14 mouse cellular contexts compared by ENCODE assay signal in the genomic region with DNA sequence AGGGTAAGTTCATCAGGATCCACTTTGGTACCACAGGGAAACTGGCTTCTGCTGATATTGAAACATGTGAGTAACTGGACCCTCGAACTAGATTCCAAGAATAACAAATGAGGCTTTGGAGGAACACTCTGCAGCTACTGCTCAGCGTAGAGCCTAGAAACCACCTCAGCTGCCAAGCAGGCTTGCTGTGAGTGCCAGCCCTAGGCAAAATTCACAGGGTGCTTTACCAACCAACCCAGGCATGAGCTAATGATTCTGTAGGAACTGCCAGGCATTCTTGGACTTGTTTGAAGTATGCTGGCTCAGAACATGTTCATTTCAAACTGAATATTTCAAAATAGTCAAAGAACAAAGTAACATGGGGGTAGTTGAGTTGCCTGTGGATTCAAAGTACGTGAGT. TPM values are rescaled to one million over a fixed set of nuclear protein-coding genes. Genes with fewer than 3 reads are reported as not detected.
A peak's percentile ranks its signal among the peaks of the same experiment; 100 is the strongest.
DNase-seq lines count a peak whose midpoint lies in the region.
"Had no signal": no experiment of that assay in that cellular context is flagged by ENCODE, and none has a peak within 500 bp of the region (broad histone marks: within the 10 kb centered on the region; RNA-seq: fewer than 3 reads in every experiment).

No protein-coding gene starts in this region.

- peak; percentile 14 for DNase-seq in adrenal gland, postnatal 14 days
- DNase-seq in adrenal gland, adult 18-20 months (ENCODE audit: low spot score in 2 of 2) = no peak
- peak; percentile 23 for DNase-seq in gastrocnemius, postnatal 14 days
- no peak for DNase-seq in gastrocnemius, postnatal 10 days
- DNase-seq in left cerebral cortex, postnatal 4 days = peak; percentile 10
- no peak for DNase-seq in left cerebral cortex, adult 8-10 months (ENCODE audit: low spot score in 2 of 2)
- DNase-seq in gastrocnemius, postnatal 25 days = peak; percentile 33
- no peak for DNase-seq in lung, postnatal 14 days
- DNase-seq: adrenal gland, postnatal 25 days; cerebellum, adult 11-12 months; heart, postnatal 36 days; lung, postnatal 10 days; thymus, postnatal 36 days had no signal

- intact Hi-C loops in gastrocnemius, postnatal 14 days (cut with DNase I; ENCODE audit: low total_unique reads) = no loop called here
- intact Hi-C loops in left cerebral cortex, postnatal 4 days (cut with DNase I) = no loop called here

RNA-seq across cellular contexts. Expression of a gene that starts 4.9 kb away (rescaled TPM):
- total RNA-seq in adrenal gland, postnatal 14 days (2021) = 0.23 and 0.30 TPM in 2 replicates
- total RNA-seq in adrenal gland, adult 18-20 months (2021) = 1 to 10 TPM in 1 of 2 experiments, under 1 TPM in 1; 0.03 to 7.7 TPM
- 1,000 to 10,000 TPM; 3,624 to 4,119 TPM for total RNA-seq in gastrocnemius, postnatal 14 days (2021)
- total RNA-seq in gastrocnemius, postnatal 10 days (2021) = 1,000 to 10,000 TPM; 4,609 to 4,620 TPM
- under 1 TPM; 0.30 to 0.32 TPM for total RNA-seq in left cerebral cortex, postnatal 4 days (2021)
- under 1 TPM; 0.35 to 0.89 (median 0.65) TPM for total RNA-seq in left cerebral cortex, adult 8-10 months (2022)
- 1,000 to 10,000 TPM; 3,929 to 5,903 TPM for total RNA-seq in gastrocnemius, postnatal 25 days (2021)
- total RNA-seq: heart, postnatal 36 days; neutrophil, adult 5-6 weeks had no signal

RNA-seq across cellular contexts. Expression of a gene that starts 33.1 kb away (rescaled TPM):
- total RNA-seq in adrenal gland, postnatal 14 days (2021) = 0.15 TPM in 1 of 2 replicates, not detected in the other
- total RNA-seq in adrenal gland, adult 18-20 months (2021) = 1 to 10 TPM in 1 of 2 experiments, not detected in 1; 1.4 TPM
- over 10,000 TPM; 25,036 to 26,595 TPM for total RNA-seq in gastrocnemius, postnatal 14 days (2021)
- over 10,000 TPM; 17,280 to 21,084 TPM for total RNA-seq in gastrocnemius, postnatal 10 days (2021)
- under 1 TPM; 0.28 to 0.34 TPM for total RNA-seq in left cerebral cortex, postnatal 4 days (2021)
- 1 to 10 TPM in 3 of 4 experiments, under 1 TPM in 1; 0.28 to 9.3 (median 5.5) TPM for total RNA-seq in left cerebral cortex, adult 8-10 months (2022)
- over 10,000 TPM; 20,146 to 24,206 TPM for total RNA-seq in gastrocnemius, postnatal 25 days (2021)
- total RNA-seq: adrenal gland, postnatal 25 days; neutrophil, adult 5-6 weeks had no signal

RNA-seq across cellular contexts. Expression of a gene that starts 33.9 kb away (rescaled TPM):
- 0.08 TPM in 1 of 2 replicates, not detected in the other for total RNA-seq in adrenal gland, postnatal 14 days (2021)
- 1 to 10 TPM in 1 of 2 experiments, not detected in 1; 5.2 TPM for total RNA-seq in adrenal gland, adult 18-20 months (2021)
- 1,000 to 10,000 TPM; 1,817 to 1,833 TPM for total RNA-seq in gastrocnemius, postnatal 14 days (2021)
- 1,000 to 10,000 TPM; 1,145 to 1,256 TPM for total RNA-seq in gastrocnemius, postnatal 10 days (2021)
- under 1 TPM; 0.48 to 0.56 TPM for total RNA-seq in left cerebral cortex, postnatal 4 days (2021)
- 1 to 10 TPM in 2 of 4 experiments, under 1 TPM in 2; 0.67 to 1.4 (median 0.99) TPM for total RNA-seq in left cerebral cortex, adult 8-10 months (2022)
- total RNA-seq in gastrocnemius, postnatal 25 days (2021) = 1,000 to 10,000 TPM; 1,544 to 1,819 TPM
- total RNA-seq: adrenal gland, postnatal 25 days; heart, postnatal 36 days; neutrophil, adult 5-6 weeks had no signal

Comparison
In these comparisons a context has a peak if more than half of its experiments do, and no peak if none do; other contexts are left out.
1. DNase-seq: peak in adrenal gland, postnatal 14 days (single experiment), gastrocnemius, postnatal 14 days (single experiment), left cerebral cortex, postnatal 4 days (single experiment) and gastrocnemius, postnatal 25 days (single experiment); none in adrenal gland, adult 18-20 months (0 of 2), gastrocnemius, postnatal 10 days (single experiment), left cerebral cortex, adult 8-10 months (0 of 2) and lung, postnatal 14 days (single experiment).
2. RNA of a gene that starts 4.9 kb away (total RNA-seq): 3,929 to 5,903 TPM in gastrocnemius, postnatal 25 days, 4,609 to 4,620 TPM in gastrocnemius, postnatal 10 days and 3,624 to 4,119 TPM in gastrocnemius, postnatal 14 days; 0.03 to 7.7 TPM in adrenal gland, adult 18-20 months, 0.35 to 0.89 TPM in left cerebral cortex, adult 8-10 months, 0.30 to 0.32 TPM in left cerebral cortex, postnatal 4 days and 0.23 to 0.30 TPM in adrenal gland, postnatal 14 days; every median in the first group is over 100 times any median in the second.
3. RNA of a gene that starts 33.1 kb away (total RNA-seq): 25,036 to 26,595 TPM in gastrocnemius, postnatal 14 days, 20,146 to 24,206 TPM in gastrocnemius, postnatal 25 days and 17,280 to 21,084 TPM in gastrocnemius, postnatal 10 days; 0.28 to 9.3 TPM in left cerebral cortex, adult 8-10 months, 1.4 TPM in adrenal gland, adult 18-20 months, 0.28 to 0.34 TPM in left cerebral cortex, postnatal 4 days and 0.15 TPM in adrenal gland, postnatal 14 days; every median in the first group is over 1,000 times any median in the second.
4. RNA of a gene that starts 33.9 kb away (total RNA-seq): 1,817 to 1,833 TPM in gastrocnemius, postnatal 14 days, 1,544 to 1,819 TPM in gastrocnemius, postnatal 25 days and 1,145 to 1,256 TPM in gastrocnemius, postnatal 10 days; 5.2 TPM in adrenal gland, adult 18-20 months, 0.67 to 1.4 TPM in left cerebral cortex, adult 8-10 months, 0.48 to 0.56 TPM in left cerebral cortex, postnatal 4 days and 0.08 TPM in adrenal gland, postnatal 14 days; every median in the first group is over 100 times any median in the second.